Mouse (Mus musculus) limb, embryonic 11.5 days (tissue): ENCODE results near the gene Nhsl2. TPM values are rescaled to one million over a fixed set of nuclear protein-coding genes. Genes with fewer than 3 reads are reported as not detected.

Source experiments
- ATAC-seq: fragments of 200-750 bp; cut with Nextera tagmentation; 2 replicates; pipeline ENCODE4 v1.8.0; 2017; ENCODE audit warnings: low read depth; ENCODE audit not compliant: insufficient number of reproducible peaks, low FRiP score, low TSS enrichment
- DNase-seq: peaks from one replicate; pipeline ENCODE4 v3.0.0-alpha.2; 2015; ENCODE audit warnings: low spot score
- H3K27ac ChIP-seq: fragments of 300-500 bp; sonication (generic); replicated peaks from 2 replicates; pipeline ENCODE4 v1.5.1; 2014; ENCODE audit warnings: low read depth, mild to moderate bottlenecking, low read length
- H3K27me3 ChIP-seq: fragments of 300-500 bp; sonication (generic); 2 replicates; pipeline ENCODE4 v1.6.1; 2014; ENCODE audit warnings: mild to moderate bottlenecking, low read length, mixed read lengths; ENCODE audit not compliant: control insufficient read depth, insufficient read depth
- H3K36me3 ChIP-seq: fragments of 300-500 bp; sonication (generic); 2 replicates; pipeline ENCODE4 v1.6.1; 2014; ENCODE audit warnings: mild to moderate bottlenecking, low read length, moderate library complexity, mixed read lengths; ENCODE audit not compliant: control insufficient read depth, insufficient read depth
- H3K4me1 ChIP-seq: fragments of 300-500 bp; sonication (generic); 2 replicates; pipeline ENCODE4 v1.6.1; 2014; ENCODE audit warnings: low read length, mixed read lengths; ENCODE audit not compliant: control insufficient read depth, insufficient read depth
- H3K4me2 ChIP-seq: fragments of 300-500 bp; sonication (generic); 2 replicates; pipeline ENCODE4 v1.6.1; 2014; ENCODE audit warnings: low read depth, mild to moderate bottlenecking, moderate library complexity; ENCODE audit not compliant: severe bottlenecking
- H3K4me3 ChIP-seq: fragments of 300-500 bp; sonication (generic); 2 replicates; pipeline ENCODE4 v1.5.1; 2014; ENCODE audit warnings: low read depth, low read length
- H3K9ac ChIP-seq: fragments of 300-500 bp; sonication (generic); 2 replicates; pipeline ENCODE4 v1.6.1; 2014; ENCODE audit warnings: mild to moderate bottlenecking, low read length
- H3K9me3 ChIP-seq: fragments of 300-500 bp; sonication (generic); 2 replicates; pipeline ENCODE4 v1.6.1; 2016; ENCODE audit warnings: low read length; ENCODE audit not compliant: control insufficient read depth
- WGBS: fragments of 180-500 bp; shearing (Covaris S2); extraction: QIAGEN DNeasy Blood & Tissue Kit; methylation state at CpG from one replicate; pipeline ENCODE4 v1.1.7; 2014; 5-methylcytosine and 5-hydroxymethylcytosine counted together
- polyA plus RNA-seq: library from polyadenylated mRNA; unstranded; fragments of >200 nt; fragmentation: Nextera tagmentation; extraction: Ambion mirVana; gene quantifications from 2 replicates; pipeline ENCODE4 v1.2.1, GENCODE M21; 2014

Nhsl2 gene
- polyA plus RNA-seq, 1 experiment from 2014 or later, result 18.3 TPM

GRCm38 (mm10) chrX:101863666-101864378 is 14.6 kb downstream of the Nhsl2 start:
- H3K27me3 ChIP-seq, result peaks cover 6% of the 10 kb centered on the region
- WGBS, result 70% methylated on average over 4 of the region's 4 CpGs
- no peak overlapping the region for H3K9ac ChIP-seq
- no peak overlapping the region for H3K4me3 ChIP-seq
- H3K36me3 ChIP-seq, result no peaks in the 10 kb centered on the region
- H3K4me1 ChIP-seq, result no peaks in the 10 kb centered on the region
- H3K9me3 ChIP-seq, result no peaks in the 10 kb centered on the region
- H3K4me2 ChIP-seq, result no peak overlapping the region
- no peak for DNase-seq
- no peak overlapping the region for H3K27ac ChIP-seq
- no peak for ATAC-seq

- no peak for ATAC-seq
- Histone ChIP-seq H3K36me3 (no peaks in the 10 kb centered on the region), H3K9me3 (no peaks in the 10 kb centered on the region), H3K27ac (no peak overlapping the region), H3K27me3 (peaks cover 6% of the 10 kb centered on the region), H3K4me2 (no peak overlapping the region), H3K9ac (no peak overlapping the region), H3K4me1 (no peaks in the 10 kb centered on the region), H3K4me3 (no peak overlapping the region)
- DNase-seq, result no peak
- WGBS, result 58% methylated on average over 5 of the region's 5 CpGs
Observed at GRCm38 (mm10) chrX:101864788-101865187, 15.6 kb downstream of the Nhsl2 start.

GRCm38 (mm10) chrX:101874147-101874546 is 25.0 kb downstream of the Nhsl2 start:
- no peak for ATAC-seq
- Histone ChIP-seq H3K36me3 (no peaks in the 10 kb centered on the region), H3K27ac (no peak overlapping the region; the same call in 1 of the 2 replicates), H3K4me1 (no peaks in the 10 kb centered on the region), H3K4me3 (no peak overlapping the region), H3K27me3 (peaks cover 4% of the 10 kb centered on the region), H3K9me3 (no peaks in the 10 kb centered on the region), H3K9ac (no peak overlapping the region), H3K4me2 (no peak overlapping the region)
- DNase-seq, result no peak
- WGBS, result 59% methylated on average over 3 of the region's 3 CpGs

GRCm38 (mm10) chrX:101874901-101875300 is 25.7 kb downstream of the Nhsl2 start:
- WGBS, result 46% methylated on average over 2 of the region's 2 CpGs
- Histone ChIP-seq H3K9ac (no peak overlapping the region), H3K27ac (no peak overlapping the region), H3K27me3 (peaks cover 5% of the 10 kb centered on the region), H3K4me2 (no peak overlapping the region), H3K4me3 (no peak overlapping the region), H3K9me3 (no peaks in the 10 kb centered on the region), H3K4me1 (no peaks in the 10 kb centered on the region), H3K36me3 (no peaks in the 10 kb centered on the region)
- ATAC-seq, result no peak
- DNase-seq, result no peak

GRCm38 (mm10) chrX:101876136-101876535 is 27.0 kb downstream of the Nhsl2 start:
- ATAC-seq, result no peak
- H3K9me3 ChIP-seq, result no peaks in the 10 kb centered on the region
- H3K4me3 ChIP-seq, result no peak overlapping the region
- no peak overlapping the region for H3K27ac ChIP-seq
- H3K4me1 ChIP-seq, result no peaks in the 10 kb centered on the region
- no peak for DNase-seq
- 51% methylated on average over 2 of the region's 2 CpGs for WGBS
- no peaks in the 10 kb centered on the region for H3K36me3 ChIP-seq
- H3K9ac ChIP-seq, result no peak overlapping the region
- peaks cover 7% of the 10 kb centered on the region for H3K27me3 ChIP-seq
- H3K4me2 ChIP-seq, result no peak overlapping the region

- WGBS, result 82% methylated on average over 4 of the region's 4 CpGs
- ATAC-seq (no peak), DNase-seq (no peak)
- Histone ChIP-seq H3K27me3 (peaks cover 12% of the 10 kb centered on the region), H3K36me3 (no peaks in the 10 kb centered on the region), H3K4me3 (no peak overlapping the region), H3K4me1 (no peaks in the 10 kb centered on the region), H3K4me2 (no peak overlapping the region), H3K9me3 (no peaks in the 10 kb centered on the region), H3K9ac (no peak overlapping the region), H3K27ac (no peak overlapping the region)
Observed at GRCm38 (mm10) chrX:101877840-101878239, 28.7 kb downstream of the Nhsl2 start.

GRCm38 (mm10) chrX:101878546-101878945 is 29.4 kb downstream of the Nhsl2 start:
- H3K27me3 ChIP-seq, result peaks cover 12% of the 10 kb centered on the region
- DNase-seq, result no peak
- no peak overlapping the region for H3K4me2 ChIP-seq
- no peak overlapping the region for H3K9ac ChIP-seq
- no peak for ATAC-seq
- WGBS, result 74% methylated on average over 4 of the region's 4 CpGs
- no peaks in the 10 kb centered on the region for H3K9me3 ChIP-seq
- H3K36me3 ChIP-seq, result no peaks in the 10 kb centered on the region
- no peaks in the 10 kb centered on the region for H3K4me1 ChIP-seq
- no peak overlapping the region for H3K4me3 ChIP-seq
- no peak overlapping the region for H3K27ac ChIP-seq

- no peak for ATAC-seq
- WGBS, result 46% methylated on average over 3 of the region's 3 CpGs
- Histone ChIP-seq H3K27me3 (peaks cover 15% of the 10 kb centered on the region), H3K9me3 (no peaks in the 10 kb centered on the region), H3K27ac (no peak overlapping the region), H3K4me1 (no peaks in the 10 kb centered on the region), H3K9ac (no peak overlapping the region), H3K36me3 (no peaks in the 10 kb centered on the region), H3K4me2 (no peak overlapping the region), H3K4me3 (no peak overlapping the region)
- no peak for DNase-seq
Observed at GRCm38 (mm10) chrX:101882141-101882751, 33.1 kb downstream of the Nhsl2 start.
